Mouse (Mus musculus) myocyte (in vitro differentiated cells): ENCODE data around the gene Lama5.

Experiments
- CEBPB ChIP-seq: IDR thresholded peaks from 2 replicates; pipeline ENCODE4 v1.6.1; 2011; ENCODE audit warnings: mild to moderate bottlenecking, moderate library complexity; ENCODE audit not compliant: poor library complexity, insufficient read depth, severe bottlenecking
- E2F4 ChIP-seq: IDR thresholded peaks from one replicate; pipeline ENCODE4 v1.6.1; 2011; ENCODE audit warnings: mild to moderate bottlenecking, control low read depth, moderate library complexity; ENCODE audit not compliant: insufficient read depth
- MAX ChIP-seq: IDR thresholded peaks from one replicate; pipeline ENCODE4 v1.6.1; 2011; ENCODE audit warnings: low read depth, mild to moderate bottlenecking, control low read depth
- MYOD1 ChIP-seq, 3 experiments: IDR thresholded peaks; one replicate each; pipeline ENCODE4 v1.6.1; 2011; ENCODE audit warnings: control low read depth in 2 of 3, low read depth in 2 of 3, mild to moderate bottlenecking in 2 of 3, moderate library complexity in 1 of 3; ENCODE audit not compliant: insufficient read length in 2 of 3, control insufficient read depth in 1 of 3
- MYOG ChIP-seq, 3 experiments: IDR thresholded peaks; one replicate each; pipeline ENCODE4 v1.6.1; 2011; ENCODE audit warnings: control low read depth in 2 of 3, low read depth in 2 of 3, mild to moderate bottlenecking in 2 of 3; ENCODE audit not compliant: insufficient read length in 2 of 3, control insufficient read depth in 1 of 3, insufficient read depth in 1 of 3
- POLR2A ChIP-seq: IDR thresholded peaks from one replicate; pipeline ENCODE4 v1.6.1; 2011; ENCODE audit warnings: low read depth, mild to moderate bottlenecking, control low read depth, moderate library complexity; ENCODE audit not compliant: insufficient read length
- POLR2AphosphoS2 ChIP-seq: IDR thresholded peaks from one replicate; pipeline ENCODE4 v1.6.1; 2011; ENCODE audit warnings: low read depth, control low read depth; ENCODE audit not compliant: insufficient read length
- REST ChIP-seq: IDR thresholded peaks from one replicate; pipeline ENCODE4 v1.6.1; 2011; ENCODE audit warnings: mild to moderate bottlenecking, control low read depth, moderate library complexity; ENCODE audit not compliant: insufficient read depth, insufficient read length
- SRF ChIP-seq: IDR thresholded peaks from one replicate; pipeline ENCODE4 v1.6.1; 2011; ENCODE audit warnings: low read depth; ENCODE audit not compliant: control insufficient read depth, insufficient read length
- TCF12 ChIP-seq: IDR thresholded peaks from one replicate; pipeline ENCODE4 v1.6.1; 2011; ENCODE audit warnings: mild to moderate bottlenecking, control low read depth; ENCODE audit not compliant: poor library complexity, insufficient read depth, severe bottlenecking
- USF1 ChIP-seq: IDR thresholded peaks from one replicate; pipeline ENCODE4 v1.6.1; 2011; ENCODE audit warnings: low read depth, mild to moderate bottlenecking, control low read depth, moderate library complexity

DNA sequence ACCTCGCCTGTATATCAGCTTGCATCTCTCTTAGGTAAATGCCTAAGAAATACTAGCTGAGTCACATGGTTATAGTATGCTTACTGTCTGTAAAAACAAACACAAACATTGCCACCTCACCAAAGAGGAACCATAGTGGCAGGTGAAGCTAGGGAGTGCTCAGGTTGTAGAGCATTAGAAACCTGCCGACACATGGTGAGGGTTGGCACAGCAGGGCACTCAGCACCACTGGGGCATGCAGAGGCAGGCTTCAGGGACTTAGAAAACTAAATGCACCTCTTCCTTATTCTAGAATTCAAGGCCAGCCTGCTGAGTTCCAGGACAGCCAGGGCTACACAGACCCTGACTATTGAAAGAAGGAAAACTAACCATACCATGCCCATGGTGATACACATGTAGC, 58.8 kb downstream of the Lama5 start:
- TF ChIP-seq POLR2A: no peak
- TF ChIP-seq MAX: no peak
- TF ChIP-seq USF1: no peak
- peak; percentile 32 for TF ChIP-seq POLR2AphosphoS2
- TF ChIP-seq REST: no peak
- TF ChIP-seq CEBPB: no peak
- no peak for TF ChIP-seq MYOD1 (IDR thresholded peaks at IDR 0.05; ENCODE audit: control insufficient read depth in 1 of 3, insufficient read length in 2 of 3, low read depth in 2 of 3)
- no peak for TF ChIP-seq TCF12
- TF ChIP-seq E2F4: no peak
- no peak for TF ChIP-seq MYOG (IDR thresholded peaks at IDR 0.05; ENCODE audit: control insufficient read depth in 1 of 3, insufficient read depth in 1 of 3, insufficient read length in 2 of 3, low read depth in 2 of 3)
- no peak for TF ChIP-seq SRF
